ENCODE assay signal across 11 mouse cellular contexts in genomic region chr8:106633361-106634158, GRCm38 (mm10). TPM values are rescaled to one million over a fixed set of nuclear protein-coding genes. Genes with fewer than 3 reads are reported as not detected.
A peak's percentile ranks its signal among the peaks of the same experiment; 100 is the strongest.
DNase-seq lines count a peak whose midpoint lies in the region; ATAC-seq and TF ChIP-seq lines count a peak whose summit lies in the region.
"Had no signal": no experiment of that assay in that cellular context is flagged by ENCODE, and none has a peak within 500 bp of the region (broad histone marks: within the 10 kb centered on the region; RNA-seq: fewer than 3 reads in every experiment).

No protein-coding gene starts in this region.

- TF ChIP-seq RAD21 in MEL (IDR thresholded peaks at IDR 0.05; ENCODE audit: low read depth, low read length), result no peak

- H3K4me2 ChIP-seq in intestine, embryonic 15.5 days (replicated peaks), result peak overlapping the region; percentile 42
- peak overlapping the region; percentile 43 for H3K4me2 ChIP-seq in liver, embryonic 11.5 days

- H3K36me3 ChIP-seq in MEL (ENCODE audit: control insufficient read depth in 1 of 2, insufficient read depth in 2 of 2, low read length in 2 of 2), result peaks cover 0 to 10% of the 10 kb centered on the region in 2 experiments; a peak in 2 of 4 replicates
- H3K36me3 ChIP-seq in intestine, embryonic 15.5 days, result no peaks in the 10 kb centered on the region
- H3K36me3 ChIP-seq in liver, embryonic 11.5 days (ENCODE audit: control insufficient read depth, insufficient read depth, low read length), result no peaks in the 10 kb centered on the region

- H3K4me3 ChIP-seq in MEL (ENCODE audit: control insufficient read depth in 1 of 2, insufficient read depth in 1 of 2, low read depth in 2 of 2, low read length in 2 of 2), result peak overlapping the region; percentile 43 to 47
- no peak overlapping the region for H3K4me3 ChIP-seq in intestine, embryonic 15.5 days (replicated peaks)
- H3K4me3 ChIP-seq in liver, embryonic 11.5 days (ENCODE audit: low read depth, low read length), result no peak overlapping the region

- TF ChIP-seq CTCF in MEL (IDR thresholded peaks at IDR 0.05 in 2 of 3, conservative IDR thresholded peaks at IDR 0.05 in 1 of 3; ENCODE audit: control insufficient read depth in 1 of 3, insufficient read depth in 1 of 3, low read depth in 2 of 3, low read length in 3 of 3, poor library complexity in 1 of 3, severe bottlenecking in 1 of 3), result no peak

- H3K9ac ChIP-seq in MEL (ENCODE audit: control insufficient read depth, low read depth, low read length, poor library complexity, severe bottlenecking), result no peak overlapping the region; the same call in 1 of the 2 replicates
- H3K9ac ChIP-seq in intestine, embryonic 15.5 days, result no peak overlapping the region
- H3K9ac ChIP-seq in liver, embryonic 11.5 days (ENCODE audit: low read depth, low read length), result no peak overlapping the region

- WGBS in intestine, embryonic 15.5 days, result 53% methylated on average over 17 of the region's 17 CpGs
- WGBS in liver, embryonic 11.5 days, result 41% methylated on average over 17 of the region's 17 CpGs

- peak in 1 of 2 experiments; percentile 45; a peak in 2 of 4 replicates for TF ChIP-seq POLR2A in MEL (IDR thresholded peaks at IDR 0.05; ENCODE audit: control insufficient read depth in 1 of 2, insufficient read depth in 1 of 2, low read depth in 1 of 2, low read length in 2 of 2, poor library complexity in 1 of 2)

- TF ChIP-seq EP300 in MEL (IDR thresholded peaks at IDR 0.05; ENCODE audit: low read depth in 1 of 2, low read length in 2 of 2), result peak; percentile 93 to 96

- DNase-seq in MEL (ENCODE audit: low read depth, low spot score), result peak; percentile 88
- DNase-seq in liver, embryonic 11.5 days (ENCODE audit: low spot score), result no peak
- DNase-seq in testis, postnatal 14 days (ENCODE audit: low spot score), result peak; percentile 80
- no peak for DNase-seq in left cerebral cortex, adult 9 months (ENCODE audit: low spot score in 2 of 2)
- no peak for DNase-seq in adrenal gland, postnatal 25 days
- DNase-seq in embryo, embryonic 11 days, result no peak
- DNase-seq in adrenal gland, adult (ENCODE audit: inconsistent age in 2 of 2, low spot score in 1 of 2), result no peak
- DNase-seq: gastrocnemius, postnatal 25 days; layer of hippocampus, postnatal 36 days; right cerebral cortex, adult 18-20 months had no signal

- no peaks in the 10 kb centered on the region for H3K79me2 ChIP-seq in MEL (ENCODE audit: control insufficient read depth, insufficient read depth, low read length, poor library complexity)

- H3K27me3 ChIP-seq in MEL (ENCODE audit: control insufficient read depth in 1 of 2, insufficient read depth in 2 of 2, low read length in 2 of 2), result peaks cover 0 to under 1% of the 10 kb centered on the region in 2 experiments; a peak in 1 of 4 replicates
- no peaks in the 10 kb centered on the region for H3K27me3 ChIP-seq in intestine, embryonic 15.5 days (replicated peaks)
- no peaks in the 10 kb centered on the region for H3K27me3 ChIP-seq in liver, embryonic 11.5 days (replicated peaks; ENCODE audit: control insufficient read depth, insufficient read depth, low read length)

- H3K4me1 ChIP-seq in MEL (ENCODE audit: control insufficient read depth in 1 of 2, insufficient read depth in 2 of 2, low read length in 2 of 2), result peaks cover 4 to 14% of the 10 kb centered on the region in 2 experiments
- H3K4me1 ChIP-seq in intestine, embryonic 15.5 days (replicated peaks), result peaks cover 54% of the 10 kb centered on the region
- H3K4me1 ChIP-seq in liver, embryonic 11.5 days (replicated peaks; ENCODE audit: control insufficient read depth, insufficient read depth, low read length), result peaks cover 6% of the 10 kb centered on the region

- peak overlapping the region; percentile 76 for H3K27ac ChIP-seq in MEL (ENCODE audit: control insufficient read depth, low read depth, low read length)
- H3K27ac ChIP-seq in intestine, embryonic 15.5 days, result peak overlapping the region; percentile 54
- no peak overlapping the region for H3K27ac ChIP-seq in liver, embryonic 11.5 days (ENCODE audit: low read depth, low read length)

- no peaks in the 10 kb centered on the region for H3K9me3 ChIP-seq in MEL (replicated peaks; ENCODE audit: insufficient read depth, low read length)
- H3K9me3 ChIP-seq in intestine, embryonic 15.5 days, result no peaks in the 10 kb centered on the region
- H3K9me3 ChIP-seq in liver, embryonic 11.5 days (ENCODE audit: control insufficient read depth, low read length), result no peaks in the 10 kb centered on the region

- peak; percentile 80 for ATAC-seq in intestine, embryonic 15.5 days
- ATAC-seq in liver, embryonic 11.5 days (replicated peaks; ENCODE audit: low FRiP score), result peak; percentile 53; the same call in 1 of the 2 replicates

TF ChIP-seq in MEL, 35 proteins besides CTCF, POLR2A, EP300 and RAD21:
- peak; percentile 90 for TF ChIP-seq GATA1 (IDR thresholded peaks at IDR 0.05; ENCODE audit: low read depth, low read length)
- TF ChIP-seq POLR2AphosphoS2 (IDR thresholded peaks at IDR 0.05; ENCODE audit: low read length), result no peak
- no peak for TF ChIP-seq MAZ (IDR thresholded peaks at IDR 0.05; ENCODE audit: low read depth, low read length)
- peak; percentile 98 for TF ChIP-seq RCOR1 (IDR thresholded peaks at IDR 0.05; ENCODE audit: low read depth, low read length)
- TF ChIP-seq ZKSCAN1 (IDR thresholded peaks at IDR 0.05; ENCODE audit: low read depth, low read length), result no peak
- no peak for TF ChIP-seq CHD1 (IDR thresholded peaks at IDR 0.05; ENCODE audit: low read depth, low read length)
- peak; percentile 83; the same call in 1 of the 2 replicates for TF ChIP-seq MAFK (IDR thresholded peaks at IDR 0.05; ENCODE audit: borderline replicate concordance, low read depth, low read length)
- peak; percentile 55; the same call in 1 of the 2 replicates for TF ChIP-seq MXI1 (IDR thresholded peaks at IDR 0.05; ENCODE audit: low read depth, low read length)
- TF ChIP-seq MYB (IDR thresholded peaks at IDR 0.05; ENCODE audit: low read depth, low read length), result peak; percentile 91
- TF ChIP-seq UBTF (IDR thresholded peaks at IDR 0.05; ENCODE audit: borderline replicate concordance, insufficient read depth, low read depth, low read length), result no peak
- no peak for TF ChIP-seq MEF2A (IDR thresholded peaks at IDR 0.05; ENCODE audit: extremely low read depth, insufficient replicate concordance, low read depth, low read length, poor library complexity, severe bottlenecking)
- no peak for TF ChIP-seq KAT2A (conservative IDR thresholded peaks at IDR 0.05; ENCODE audit: low read depth, low read length)
- TF ChIP-seq MYC (IDR thresholded peaks at IDR 0.05; ENCODE audit: low read depth, low read length), result peak; percentile 38; the same call in 1 of the 2 replicates
- peak; percentile 42; the same call in 1 of the 2 replicates for TF ChIP-seq TBP (IDR thresholded peaks at IDR 0.05; ENCODE audit: low read depth, low read length)
- TF ChIP-seq TAL1 (IDR thresholded peaks at IDR 0.05; ENCODE audit: low read length), result peak; percentile 73
- no peak for TF ChIP-seq USF1 (IDR thresholded peaks at IDR 0.05; ENCODE audit: low read depth, low read length)
- peak; percentile 70 for TF ChIP-seq ETS1 (IDR thresholded peaks at IDR 0.05; ENCODE audit: low read depth, low read length)
- peak; percentile 63; the same call in 1 of the 2 replicates for TF ChIP-seq MAX (IDR thresholded peaks at IDR 0.05; ENCODE audit: low read length)
- TF ChIP-seq GABPA (IDR thresholded peaks at IDR 0.05; ENCODE audit: low read depth, low read length), result no peak
- TF ChIP-seq POLR2AphosphoS5 (IDR thresholded peaks at IDR 0.05; ENCODE audit: borderline replicate concordance, low read depth, low read length), result no peak
- TF ChIP-seq TCF12 (IDR thresholded peaks at IDR 0.05; ENCODE audit: low read depth, low read length), result peak; percentile 93
- TF ChIP-seq BHLHE40 (IDR thresholded peaks at IDR 0.05; ENCODE audit: borderline replicate concordance, low read depth, low read length), result peak; percentile 60; the same call in 1 of the 2 replicates
- TF ChIP-seq SIN3A (IDR thresholded peaks at IDR 0.05; ENCODE audit: low read length), result peak; percentile 73
- no peak for TF ChIP-seq ELF1 (IDR thresholded peaks at IDR 0.05; ENCODE audit: low read depth, low read length)

RNA-seq across cellular contexts. Expression of gene Cdh1, which starts 30.4 kb away (rescaled TPM):
- total RNA-seq in MEL (2012; rRNA removed), result not detected in 2 replicates
- not detected for polyA plus RNA-seq in MEL (2012; ENCODE audit: insufficient read depth in 1 of 2, insufficient read length in 2 of 2, low read depth in 1 of 2, low replicate concordance in 2 of 2, missing spikeins in 1 of 2)
- polyA plus RNA-seq in intestine, embryonic 15.5 days (2015; fragmentation: Nextera tagmentation; extraction: Ambion mirVana), result 152 and 158 TPM in 2 replicates
- polyA plus RNA-seq in liver, embryonic 11.5 days (2014; fragmentation: Nextera tagmentation; extraction: Ambion mirVana), result 11.0 and 11.8 TPM in 2 replicates
- total RNA-seq in adrenal gland, postnatal 25 days (2021), result 0.06 and 0.48 TPM in 2 replicates

RNA-seq across cellular contexts. Expression of gene Tango6, which starts 49.3 kb away (rescaled TPM):
- total RNA-seq in MEL (2012; rRNA removed), result 3.0 and 3.3 TPM in 2 replicates
- 1 to 10 TPM in 1 of 2 experiments, not detected in 1; 6.1 TPM for polyA plus RNA-seq in MEL (2012; ENCODE audit: insufficient read depth in 1 of 2, insufficient read length in 2 of 2, low read depth in 1 of 2, low replicate concordance in 2 of 2, missing spikeins in 1 of 2)
- polyA plus RNA-seq in intestine, embryonic 15.5 days (2015; fragmentation: Nextera tagmentation; extraction: Ambion mirVana), result 8.3 and 9.1 TPM in 2 replicates
- polyA plus RNA-seq in liver, embryonic 11.5 days (2014; fragmentation: Nextera tagmentation; extraction: Ambion mirVana), result 8.8 and 9.6 TPM in 2 replicates
- total RNA-seq in adrenal gland, postnatal 25 days (2021), result 10.8 and 13.7 TPM in 2 replicates

Comparison
In these comparisons a context has a peak if more than half of its experiments do, and no peak if none do; other contexts are left out.
1. DNase-seq: peak in MEL (single experiment) and testis, postnatal 14 days (single experiment); none in liver, embryonic 11.5 days (single experiment), left cerebral cortex, adult 9 months (0 of 2), adrenal gland, postnatal 25 days (single experiment), embryo, embryonic 11 days (single experiment) and adrenal gland, adult (0 of 2).
2. H3K4me3 ChIP-seq: peak in MEL (2 of 2); none in intestine, embryonic 15.5 days (single experiment) and liver, embryonic 11.5 days (single experiment).
3. RNA of gene Cdh1, which starts 30.4 kb away (polyA plus RNA-seq): 152 to 158 TPM in intestine, embryonic 15.5 days; 11.0 to 11.8 TPM in liver, embryonic 11.5 days and not detected in MEL; every median in the first group is over 10 times any median in the second.